Mouse (Mus musculus) E14TG2a.4 (cell line): ENCODE results near the gene Aph1a.

Experiments used
- CTCF ChIP-seq: conservative IDR thresholded peaks from 2 replicates; pipeline ENCODE4 v1.5.1; 2014; ENCODE audit warnings: low read length
- NANOG ChIP-seq: IDR thresholded peaks from 2 replicates; pipeline ENCODE4 v1.6.1; 2014; ENCODE audit warnings: borderline replicate concordance, low read length, mixed read lengths

DNA sequence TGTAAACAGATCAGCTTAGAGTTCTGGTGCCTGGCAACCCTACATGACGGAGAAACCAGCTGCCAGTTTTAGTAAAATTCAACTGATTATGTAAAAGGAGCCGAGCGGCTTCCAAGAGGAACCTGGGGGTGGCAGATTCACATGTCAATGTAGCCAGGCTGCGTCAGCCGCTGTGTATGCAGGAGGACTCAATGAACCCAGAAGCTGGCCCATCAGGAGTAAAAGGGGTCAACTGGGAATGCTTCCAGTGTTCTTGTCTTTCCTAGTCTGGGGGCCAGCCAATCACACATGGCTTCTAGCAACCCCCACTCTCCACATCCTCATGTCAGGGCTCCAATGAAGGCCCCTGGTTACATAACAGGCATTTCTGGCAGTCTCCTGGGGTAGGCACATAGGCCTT is 28.7 kb upstream of the Aph1a start:
- TF ChIP-seq CTCF: no peak
- no peak for TF ChIP-seq NANOG
